Mouse (Mus musculus) intestine, postnatal 0 days (tissue): Measurements from ENCODE around the gene Ormdl2. TPM values are rescaled to one million over a fixed set of nuclear protein-coding genes. Genes with fewer than 3 reads are reported as not detected.
A peak's percentile ranks its signal among the peaks of the same experiment; 100 is the strongest.

Source experiments
- ATAC-seq: fragments of 200-750 bp; cut with Nextera tagmentation; 2 replicates; pipeline ENCODE4 v1.8.0; 2017; ENCODE audit warnings: mild to moderate bottlenecking, moderate TSS enrichment, moderate library complexity
- H3K27ac ChIP-seq: fragments of 300-500 bp; sonication (generic); 2 replicates; pipeline ENCODE4 v1.5.1; 2014; ENCODE audit warnings: mild to moderate bottlenecking, low read depth, low read length, moderate library complexity
- H3K27me3 ChIP-seq: fragments of 300-500 bp; sonication (generic); replicated peaks from 2 replicates; pipeline ENCODE4 v1.6.1; 2014; ENCODE audit warnings: low read length, mixed read lengths; ENCODE audit not compliant: control insufficient read depth, insufficient read depth
- H3K36me3 ChIP-seq: fragments of 300-500 bp; sonication (generic); 2 replicates; pipeline ENCODE4 v1.6.1; 2014; ENCODE audit warnings: mild to moderate bottlenecking, moderate library complexity; ENCODE audit not compliant: control insufficient read depth, insufficient read depth
- H3K4me1 ChIP-seq: fragments of 300-500 bp; sonication (generic); replicated peaks from 2 replicates; pipeline ENCODE4 v1.6.1; 2014; ENCODE audit warnings: antibody characterized with exemption, low read length, mixed read lengths; ENCODE audit not compliant: control insufficient read depth, insufficient read depth
- H3K4me2 ChIP-seq: fragments of 300-500 bp; sonication (generic); replicated peaks from 2 replicates; pipeline ENCODE4 v1.6.1; 2014; ENCODE audit warnings: low read depth, mild to moderate bottlenecking, moderate library complexity
- H3K4me3 ChIP-seq: fragments of 300-500 bp; sonication (generic); 2 replicates; pipeline ENCODE4 v1.5.1; 2014; ENCODE audit warnings: low read depth, low read length
- H3K9ac ChIP-seq: fragments of 300-500 bp; sonication (generic); 2 replicates; pipeline ENCODE4 v1.6.1; 2014; ENCODE audit warnings: mild to moderate bottlenecking, low read depth, low read length
- H3K9me3 ChIP-seq: fragments of 300-500 bp; sonication (generic); 2 replicates; pipeline ENCODE4 v1.6.1; 2016; ENCODE audit warnings: mixed run types; ENCODE audit not compliant: control insufficient read depth
- CTCF ChIP-seq: sonication (generic); IDR thresholded peaks from 2 replicates; pipeline ENCODE4 v1.5.1; 2016; ENCODE audit warnings: low read depth, mild to moderate bottlenecking, control low read depth, antibody characterized with exemption, moderate library complexity
- WGBS: fragments of 180-500 bp; shearing (Covaris S2); extraction: QIAGEN DNeasy Blood & Tissue Kit; methylation state at CpG from one replicate; pipeline ENCODE4 v1.1.7; 2014; 5-methylcytosine and 5-hydroxymethylcytosine counted together
- polyA plus RNA-seq: library from polyadenylated mRNA; unstranded; fragments of >200 nt; fragmentation: Nextera tagmentation; extraction: Ambion mirVana; gene quantifications from 2 replicates; pipeline ENCODE4 v1.2.1, GENCODE M21; 2015

Gene Ormdl2
- polyA plus RNA-seq, 1 experiment from 2014 or later: 70.4 TPM

DNA sequence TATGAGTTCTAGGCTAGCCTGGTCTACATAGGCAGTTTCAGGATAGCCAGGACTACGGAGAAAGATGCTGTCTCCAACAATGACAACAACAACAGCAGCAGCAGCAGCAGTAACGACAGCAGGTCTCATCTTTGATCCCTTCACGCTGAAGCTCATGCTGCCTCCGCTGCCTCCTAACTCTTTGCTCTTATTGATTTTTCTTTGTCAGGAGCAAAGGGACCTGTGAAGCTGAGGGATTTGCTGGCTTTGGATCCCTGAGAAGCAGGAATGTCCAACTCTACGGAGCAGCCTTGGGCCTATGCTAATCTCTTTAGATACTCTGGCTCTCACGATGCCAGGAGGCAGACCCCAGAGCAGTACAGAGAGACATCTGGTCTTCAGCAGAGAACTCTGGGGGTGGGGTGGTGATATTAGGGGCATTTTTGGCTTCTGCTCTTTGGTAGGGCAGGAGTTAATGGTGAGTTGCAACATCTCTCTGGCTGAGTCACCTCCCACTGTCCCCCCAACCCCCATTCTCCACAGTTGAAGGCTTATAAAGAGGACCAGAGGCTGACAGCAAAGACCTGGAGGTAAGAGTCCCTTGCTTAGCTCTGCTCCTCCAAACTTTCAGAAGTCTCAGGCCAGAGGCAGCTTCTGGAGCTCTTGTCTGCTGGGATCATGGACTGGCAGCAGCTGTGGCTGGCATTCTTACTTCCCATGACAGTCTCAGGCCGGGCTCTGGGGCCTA lies 30.9 kb downstream of the Ormdl2 start, which contains the start of gene Mmp19:
TSS of gene Mmp19 (plus strand) at position 513 of the 727 bp plus-strand sequence.
- TF ChIP-seq CTCF: no peak
- Histone ChIP-seq H3K4me2 (no peak within 1 kb of the TSS), H3K9me3 (no peaks in the 10 kb centered on the region), H3K4me3 (no peak within 1 kb of the TSS), H3K36me3 (no peaks in the 10 kb centered on the region), H3K27me3 (no peaks in the 10 kb centered on the region), H3K4me1 (no peaks in the 10 kb centered on the region), H3K27ac (no peak within 1 kb of the TSS), H3K9ac (0 out of 2 replicates have a peak within 1 kb of the TSS, but pooled peaks have one; percentile 3)
- WGBS: 54% methylated on average over 7 of the region's 7 CpGs
- ATAC-seq: no peak

DNA sequence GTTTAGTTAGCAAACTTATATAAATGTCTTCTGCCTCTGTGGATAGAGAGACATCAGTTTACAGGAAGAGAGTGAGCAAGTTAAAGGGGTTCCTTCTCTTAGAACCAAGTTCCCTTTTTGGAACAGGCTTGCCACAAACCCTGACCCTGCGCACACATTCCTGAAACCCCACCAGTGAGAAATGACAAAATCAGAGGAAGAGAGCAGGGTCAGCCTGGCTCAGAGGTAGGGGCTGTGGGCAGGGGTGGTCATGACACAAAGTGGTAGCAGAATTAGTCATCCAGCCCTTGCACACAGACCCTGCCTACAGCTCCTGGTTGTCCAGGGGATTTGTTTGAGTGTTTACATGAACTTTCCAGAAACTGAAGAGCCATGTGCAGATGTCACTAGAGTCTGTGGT lies 41.2 kb downstream of the Ormdl2 start:
- TF ChIP-seq CTCF: no peak
- Histone ChIP-seq H3K27me3 (no peaks in the 10 kb centered on the region), H3K9ac (no peak overlapping the region), H3K36me3 (no peaks in the 10 kb centered on the region), H3K4me3 (no peak overlapping the region), H3K4me1 (no peaks in the 10 kb centered on the region), H3K9me3 (no peaks in the 10 kb centered on the region), H3K4me2 (no peak overlapping the region), H3K27ac (no peak overlapping the region)
- 92% methylated on average over 1 of the region's 1 CpGs for WGBS
- no peak for ATAC-seq

DNA sequence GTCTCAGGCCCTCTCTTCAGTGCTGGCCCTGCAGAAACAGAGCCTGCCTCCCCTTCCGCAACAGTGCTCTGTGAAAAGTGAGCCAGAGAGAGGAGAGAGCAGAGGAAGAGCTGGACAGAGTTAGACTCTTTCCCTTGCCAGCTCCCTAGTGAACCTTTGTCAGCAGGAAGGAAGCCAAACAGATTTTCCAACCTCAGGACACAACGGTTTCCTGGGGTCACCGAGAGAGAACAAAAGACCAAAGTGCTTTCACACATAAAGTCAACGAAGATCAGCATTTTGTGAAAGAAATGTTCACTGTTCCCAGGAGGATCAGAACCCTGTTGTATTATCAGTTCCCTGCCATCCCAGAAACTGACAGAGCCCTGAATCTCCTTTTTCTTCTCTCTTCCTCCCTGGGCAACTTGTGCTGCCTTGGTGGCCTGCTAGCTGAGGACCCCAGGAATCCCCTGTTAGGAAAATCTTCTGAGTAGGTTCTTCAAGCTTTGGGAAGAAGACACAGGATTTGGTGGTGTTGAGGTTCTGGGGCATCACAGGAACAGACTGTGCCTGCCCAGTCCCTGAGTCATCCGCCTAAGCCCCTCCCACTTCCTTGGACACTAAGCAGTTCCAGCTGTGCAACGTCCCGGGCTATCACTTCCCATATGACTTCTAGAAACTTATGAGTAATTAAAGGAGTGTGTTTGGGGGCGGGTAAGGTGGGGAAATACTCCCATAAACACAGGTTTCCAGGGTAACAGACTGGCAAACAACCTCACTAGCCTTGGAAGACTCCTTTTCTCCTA lies 42.2 kb downstream of the Ormdl2 start:
- no peaks in the 10 kb centered on the region for H3K9me3 ChIP-seq
- WGBS: 24% methylated on average over 8 of the region's 8 CpGs

DNA sequence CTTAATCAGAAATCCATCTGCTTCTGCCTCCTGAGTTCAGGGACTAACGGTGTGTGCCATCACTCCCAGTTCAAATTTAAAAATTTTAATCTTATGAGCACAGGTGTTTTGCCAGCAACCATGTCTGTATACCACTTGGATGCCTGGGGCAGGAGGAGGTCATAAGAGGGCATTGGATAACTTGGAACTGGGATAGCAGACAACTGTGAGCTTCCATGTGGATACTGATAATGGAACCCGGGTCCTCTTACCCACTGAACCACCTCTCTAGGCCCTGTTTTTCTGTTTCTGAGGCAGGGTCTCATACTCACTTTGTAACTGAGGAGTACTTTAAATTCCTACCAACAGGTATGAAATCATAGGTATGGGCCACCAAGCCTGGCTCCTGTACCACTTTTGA lies 43.0 kb downstream of the Ormdl2 start:
- H3K4me3 ChIP-seq: no peak overlapping the region
- H3K9me3 ChIP-seq: no peaks in the 10 kb centered on the region
- no peak overlapping the region for H3K9ac ChIP-seq
- ATAC-seq: no peak
- H3K4me2 ChIP-seq: no peak overlapping the region
- peak overlapping the region; percentile 72; the same call in 1 of the 2 replicates for H3K27ac ChIP-seq
- 93% methylated on average over 2 of the region's 2 CpGs for WGBS
- no peaks in the 10 kb centered on the region for H3K27me3 ChIP-seq
- no peak for TF ChIP-seq CTCF
- no peaks in the 10 kb centered on the region for H3K4me1 ChIP-seq
- no peaks in the 10 kb centered on the region for H3K36me3 ChIP-seq

More for the DNA sequence above, 42.2 kb downstream of the Ormdl2 start:
- no peak for TF ChIP-seq CTCF
- no peaks in the 10 kb centered on the region for H3K27me3 ChIP-seq
- H3K4me1 ChIP-seq: no peaks in the 10 kb centered on the region
- H3K36me3 ChIP-seq: no peaks in the 10 kb centered on the region
- H3K4me2 ChIP-seq: 0 out of 2 replicates have a peak overlapping the region, but pooled peaks have one; percentile 11
- H3K27ac ChIP-seq: peak overlapping the region; percentile 72; the same call in 1 of the 2 replicates
- ATAC-seq: peak; percentile 87
- H3K4me3 ChIP-seq: no peak overlapping the region
- no peak overlapping the region for H3K9ac ChIP-seq

DNA sequence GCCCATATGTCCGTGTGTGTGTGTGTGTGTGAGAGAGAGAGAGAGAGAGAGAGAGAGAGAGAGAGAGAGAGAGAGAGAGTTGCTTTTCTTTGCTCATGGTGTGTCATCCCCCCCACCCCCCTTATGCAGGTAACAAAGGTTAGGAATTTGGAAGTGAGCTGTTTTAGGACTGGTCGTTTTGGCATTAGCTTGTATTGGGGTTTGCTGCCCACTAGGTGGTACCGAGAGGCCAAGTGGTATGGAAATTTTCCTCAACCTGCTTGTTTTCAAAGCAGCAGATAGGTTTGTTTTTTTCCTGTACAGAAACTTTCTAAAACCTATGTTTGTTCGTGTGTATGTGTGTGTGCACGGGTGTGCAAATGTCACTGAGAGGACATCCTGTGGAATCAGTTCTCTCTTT lies 47.8 kb downstream of the Ormdl2 start:
- Histone ChIP-seq H3K27ac (no peak overlapping the region), H3K4me2 (no peak overlapping the region), H3K36me3 (no peaks in the 10 kb centered on the region), H3K9ac (no peak overlapping the region), H3K9me3 (no peaks in the 10 kb centered on the region), H3K27me3 (no peaks in the 10 kb centered on the region), H3K4me3 (no peak overlapping the region), H3K4me1 (no peaks in the 10 kb centered on the region)
- 28% methylated on average over 5 of the region's 5 CpGs for WGBS
- no peak for ATAC-seq
- TF ChIP-seq CTCF: peak; percentile 58

DNA sequence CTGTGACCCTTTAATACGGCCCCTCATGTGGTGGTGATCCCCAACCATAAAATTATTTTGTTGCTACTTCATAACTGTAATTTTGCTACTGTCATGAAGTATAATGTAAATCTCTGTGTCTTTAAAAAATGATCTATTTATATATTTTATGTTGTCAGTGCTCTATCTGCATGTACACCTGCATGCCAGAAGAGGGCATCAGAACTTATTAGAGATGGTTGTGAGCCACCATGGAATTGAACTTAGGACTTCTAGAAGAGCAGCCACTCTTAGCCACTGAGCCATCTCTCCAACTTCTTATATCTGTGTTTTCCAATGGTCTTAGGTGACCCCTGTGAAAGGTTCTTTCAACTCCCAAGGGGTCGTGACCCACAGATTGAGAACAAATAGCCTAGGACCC lies 48.5 kb downstream of the Ormdl2 start:
- peaks cover 3% of the 10 kb centered on the region; the same call in 1 of the 2 replicates for H3K36me3 ChIP-seq
- no peaks in the 10 kb centered on the region for H3K4me1 ChIP-seq
- no peak overlapping the region for H3K4me2 ChIP-seq
- TF ChIP-seq CTCF: peak; percentile 56
- no peak overlapping the region for H3K27ac ChIP-seq
- no peak for ATAC-seq
- WGBS: 78% methylated on average over 2 of the region's 2 CpGs
- no peak overlapping the region for H3K9ac ChIP-seq
- no peaks in the 10 kb centered on the region for H3K9me3 ChIP-seq
- H3K27me3 ChIP-seq: no peaks in the 10 kb centered on the region
- H3K4me3 ChIP-seq: no peak overlapping the region

Other genes with a start within 250 kb of the Ormdl2 start
- gene Erbb3, start 232.0 kb downstream of the Ormdl2 start, polyA plus RNA-seq: 22.3 and 23.8 TPM in 2 replicates
- 519 and 548 TPM in 2 replicates for gene Rps26, start 194.9 kb downstream of the Ormdl2 start, polyA plus RNA-seq
- 0.95 and 1.7 TPM in 2 replicates for gene Ikzf4, start 175.7 kb downstream of the Ormdl2 start, polyA plus RNA-seq
- gene Suox, start 147.6 kb downstream of the Ormdl2 start, polyA plus RNA-seq: 5.1 and 5.4 TPM in 2 replicates
- 35.9 and 37.8 TPM in 2 replicates for gene Rab5b, start 125.4 kb downstream of the Ormdl2 start, polyA plus RNA-seq
- 0.55 and 0.86 TPM in 2 replicates for gene Pmel, start 117.5 kb downstream of the Ormdl2 start, polyA plus RNA-seq
- 23.3 and 24.1 TPM in 2 replicates for gene Cdk2, start 116.6 kb downstream of the Ormdl2 start, polyA plus RNA-seq
- 7.1 and 8.2 TPM in 2 replicates for gene Dgka, start 76.8 kb downstream of the Ormdl2 start, polyA plus RNA-seq
- gene Pym1, start 73.8 kb downstream of the Ormdl2 start, polyA plus RNA-seq: 22.3 and 22.7 TPM in 2 replicates
- gene Mmp19, start 30.7 kb downstream of the Ormdl2 start, polyA plus RNA-seq: 0.97 and 1.4 TPM in 2 replicates
- gene Dnajc14, start 17.6 kb downstream of the Ormdl2 start, polyA plus RNA-seq: 28.2 and 31.8 TPM in 2 replicates
- 5.1 and 5.7 TPM in 2 replicates for gene Tmem198b, start 17.3 kb downstream of the Ormdl2 start, polyA plus RNA-seq
- 90.3 and 92.1 TPM in 2 replicates for gene Sarnp, start 4.3 kb downstream of the Ormdl2 start, polyA plus RNA-seq
- gene Gdf11, start 70.1 kb upstream of the Ormdl2 start, polyA plus RNA-seq: 0.99 and 1.6 TPM in 2 replicates
- gene Cd63, start 79.3 kb upstream of the Ormdl2 start, polyA plus RNA-seq: 939 and 945 TPM in 2 replicates
- 12.4 and 13.0 TPM in 2 replicates for gene Rdh5, start 101.2 kb upstream of the Ormdl2 start, polyA plus RNA-seq
- gene Bloc1s1, start 102.4 kb upstream of the Ormdl2 start, polyA plus RNA-seq: 248 and 257 TPM in 2 replicates
- 3.1 and 3.6 TPM in 2 replicates for gene Itga7, start 112.2 kb upstream of the Ormdl2 start, polyA plus RNA-seq
- gene Mettl7b, start 139.3 kb upstream of the Ormdl2 start, polyA plus RNA-seq: 232 and 250 TPM in 2 replicates
- gene Olfr9, start 167.8 kb upstream of the Ormdl2 start, polyA plus RNA-seq: not detected in 2 replicates
- not detected in 2 replicates for gene Olfr763, start 189.1 kb upstream of the Ormdl2 start, polyA plus RNA-seq
- not detected in 2 replicates for gene Olfr764-ps1, start 218.3 kb upstream of the Ormdl2 start, polyA plus RNA-seq
- not detected in 2 replicates for gene Olfr765, start 228.4 kb upstream of the Ormdl2 start, polyA plus RNA-seq
- gene Olfr766-ps1, start 247.3 kb upstream of the Ormdl2 start, polyA plus RNA-seq: not detected in 2 replicates